Mouse (Mus musculus) erythroblast, adult 5-6 weeks (primary cell): ENCODE results near the gene Hist1h1b. TPM values are rescaled to one million over a fixed set of nuclear protein-coding genes. Genes with fewer than 3 reads are reported as not detected.

Experiments used
- ATAC-seq: replicated peaks from 2 replicates; pipeline ENCODE4 v1.8.0; 2016; ENCODE audit warnings: moderate number of reproducible peaks, mild to moderate bottlenecking, moderate TSS enrichment, inconsistent platforms; ENCODE audit not compliant: poor library complexity, low FRiP score, severe bottlenecking
- total RNA-seq, 2 experiments: library from RNA; stranded (forward) in 1 of 2; stranded (reverse) in 1 of 2; fragments of 150-400 nt in 1 of 2; fragments of 200-764, 138-1000 nt in 1 of 2; gene quantifications; 2 replicates each; pipeline versions ENCODE4 v1.2.3 to v1.2.4; 2015 to 2017; ENCODE audit warnings: low replicate concordance in 2 of 2

Gene Hist1h1b
- total RNA-seq (2015; ENCODE audit: low replicate concordance) (491 and 530 TPM in 2 replicates), total RNA-seq (2017; ENCODE audit: low replicate concordance) (1,333 and 2,653 TPM in 2 replicates)

DNA sequence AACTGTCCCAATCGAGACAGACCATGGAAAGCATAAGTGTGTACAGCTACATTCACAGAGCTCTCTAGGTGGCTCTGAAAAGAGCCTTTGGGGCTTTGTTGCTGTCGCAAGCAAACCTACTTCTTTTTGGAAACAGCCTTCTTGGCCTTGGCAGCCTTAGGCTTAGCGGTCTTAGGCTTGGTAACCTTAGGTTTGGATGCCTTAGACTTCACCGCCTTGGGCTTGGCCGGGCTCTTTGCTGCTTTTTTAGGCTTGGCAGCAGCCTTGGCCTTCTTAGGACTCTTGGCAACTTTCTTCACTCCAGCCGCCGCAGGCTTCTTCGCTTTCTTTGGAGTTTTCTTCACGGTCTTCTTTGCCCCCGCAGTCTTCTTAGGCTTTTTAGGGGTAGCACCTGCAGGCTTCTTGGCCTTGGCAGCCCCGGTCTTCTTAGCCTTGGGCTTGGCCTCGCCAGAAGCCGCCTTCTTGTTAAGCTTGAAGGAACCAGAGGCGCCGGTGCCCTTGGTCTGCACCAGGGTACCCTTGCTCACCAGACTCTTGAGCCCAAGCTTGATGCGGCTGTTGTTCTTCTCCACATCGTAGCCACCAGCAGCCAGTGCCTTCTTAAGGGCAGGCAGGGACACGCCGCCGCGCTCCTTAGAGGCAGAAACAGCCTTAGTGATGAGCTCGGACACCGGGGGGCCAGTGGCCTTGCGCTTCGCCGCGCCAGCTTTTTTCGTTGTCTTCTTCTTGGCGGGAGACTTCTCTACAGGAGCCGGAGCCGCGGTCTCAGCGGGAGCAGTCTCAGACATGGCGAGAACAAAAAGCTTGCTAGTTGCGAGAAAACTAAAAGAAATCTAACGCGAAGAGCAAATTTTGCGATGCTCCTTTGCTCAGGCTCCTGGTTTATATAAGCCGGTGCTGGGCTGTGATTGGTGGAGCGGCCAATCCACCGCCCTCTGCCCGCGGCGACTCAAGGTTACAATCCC lies at the start of gene Hist1h1b:
Gene Hist1h1b, minus strand, starts transcription at position 859 of the 965 bp plus-strand sequence.
- ATAC-seq, result peak; percentile 47

DNA sequence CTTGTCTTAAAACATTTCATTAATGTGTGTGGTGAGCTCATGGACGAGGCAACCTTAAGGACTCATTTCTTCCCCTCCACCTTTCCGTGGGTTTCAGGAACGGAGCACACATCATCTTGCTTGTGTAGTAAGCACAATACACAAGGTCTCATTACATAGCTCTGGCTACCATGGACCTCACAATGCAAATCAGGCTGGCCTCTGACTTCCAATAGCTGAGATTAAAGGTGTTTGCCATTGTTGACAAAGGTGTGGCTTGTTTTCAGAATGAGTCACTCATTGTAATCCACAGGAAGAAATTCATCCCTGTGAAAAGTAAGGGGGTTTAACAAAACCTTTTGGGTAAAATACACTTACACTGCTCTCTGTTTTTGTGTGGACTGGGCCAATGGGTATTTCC lies 48.1 kb upstream of the Hist1h1b start:
- no peak for ATAC-seq

DNA sequence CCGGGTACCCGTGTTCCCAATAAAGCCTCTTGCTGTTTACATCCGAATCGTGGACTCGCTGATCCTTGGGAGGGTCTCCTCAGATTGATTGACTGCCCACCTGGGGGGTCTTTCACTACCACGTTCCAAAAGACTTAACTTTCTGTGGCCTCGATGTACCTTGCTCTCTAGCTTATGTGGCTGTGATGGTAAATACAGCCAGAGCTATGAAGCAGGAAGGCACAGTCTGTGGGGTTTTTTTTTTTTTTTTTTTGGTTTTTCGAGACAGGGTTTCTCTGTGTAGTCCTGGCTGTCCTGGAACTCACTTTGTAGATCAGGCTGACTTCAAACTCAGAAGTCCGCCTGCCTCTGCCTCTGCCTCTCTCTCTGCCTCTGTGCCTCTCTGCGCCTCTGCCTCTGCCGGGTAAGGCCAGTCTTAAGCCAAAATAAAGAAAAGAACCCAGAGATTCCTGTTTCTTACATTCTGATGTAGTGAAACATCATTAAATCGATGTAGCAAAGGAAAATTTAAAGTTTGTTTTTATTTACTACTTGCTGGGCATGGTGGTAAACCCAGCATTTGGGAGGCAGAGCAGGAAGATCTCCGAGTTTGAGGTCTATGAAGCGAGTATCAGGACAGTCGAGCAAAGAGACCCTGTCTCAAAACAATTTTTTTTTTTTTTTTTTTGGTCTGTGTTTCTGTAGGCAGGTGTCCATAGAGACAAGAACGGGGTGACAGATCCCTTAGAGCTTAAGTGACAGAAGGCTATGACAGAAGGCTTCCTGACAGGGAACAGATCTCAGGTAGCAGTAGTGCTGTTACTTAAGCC lies 39.9 kb upstream of the Hist1h1b start:
- ATAC-seq, result peak; percentile 78

DNA sequence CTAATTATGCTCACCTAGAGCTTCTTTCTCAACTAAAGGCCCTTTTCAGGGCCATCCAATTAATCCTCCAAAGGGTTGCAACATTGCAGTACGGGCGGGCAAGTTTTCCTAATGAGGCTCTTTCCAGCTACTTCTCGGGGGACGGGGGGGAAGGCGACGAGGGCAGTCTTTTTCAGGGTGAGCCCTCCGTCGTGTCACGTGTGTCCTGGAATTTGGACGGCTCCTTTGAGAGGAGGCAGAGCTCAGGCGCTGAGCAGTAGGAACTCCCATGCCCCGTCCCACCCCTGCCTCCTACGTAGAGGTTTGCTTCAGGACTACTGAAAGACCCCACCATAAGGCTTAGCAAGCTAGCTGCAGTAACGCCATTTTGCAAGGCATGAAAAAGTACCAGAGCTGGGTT lies 31.7 kb upstream of the Hist1h1b start:
- ATAC-seq, result peak; percentile 60

DNA sequence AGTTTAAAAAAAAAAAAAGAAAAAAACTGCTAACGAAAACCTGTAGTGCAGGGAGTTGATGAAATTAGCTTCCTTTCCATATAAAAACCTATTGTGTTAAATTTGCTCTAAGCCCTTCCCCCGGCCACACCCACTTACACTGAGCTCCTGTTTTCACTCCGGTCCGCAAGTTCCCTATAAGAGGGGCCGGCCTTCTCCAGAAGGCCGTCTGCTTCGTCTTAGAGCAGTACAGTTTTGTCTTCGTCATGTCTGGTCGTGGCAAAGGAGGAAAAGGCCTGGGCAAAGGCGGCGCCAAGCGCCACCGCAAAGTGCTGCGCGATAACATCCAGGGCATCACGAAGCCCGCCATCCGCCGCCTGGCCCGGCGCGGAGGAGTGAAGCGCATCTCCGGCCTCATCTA lies 31.1 kb upstream of the Hist1h1b start, which contains the start of gene Hist1h4m:
Gene Hist1h4m, plus strand, starts transcription at position 208 of the 400 bp plus-strand sequence.
- ATAC-seq, result peak; percentile 66

DNA sequence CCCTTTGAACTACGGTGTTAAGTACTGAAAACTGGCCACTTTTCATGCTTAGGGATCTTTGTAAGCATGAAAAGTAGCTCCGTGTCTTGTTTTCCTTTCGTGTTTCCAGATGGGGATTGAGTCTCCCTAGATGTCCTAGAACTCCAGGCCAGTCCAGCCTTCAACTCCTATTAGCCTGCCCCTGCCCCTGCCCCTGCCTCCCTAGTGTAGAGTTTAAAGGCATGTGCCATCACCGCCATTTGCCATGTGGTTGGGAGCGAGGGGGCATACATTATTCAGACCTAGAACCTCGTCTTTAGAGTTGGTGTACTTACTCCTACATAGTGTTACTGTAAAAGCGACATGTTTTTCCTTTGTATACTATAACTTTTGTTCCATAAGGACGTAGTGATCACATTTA lies 30.6 kb upstream of the Hist1h1b start:
- ATAC-seq, result peak; percentile 49

DNA sequence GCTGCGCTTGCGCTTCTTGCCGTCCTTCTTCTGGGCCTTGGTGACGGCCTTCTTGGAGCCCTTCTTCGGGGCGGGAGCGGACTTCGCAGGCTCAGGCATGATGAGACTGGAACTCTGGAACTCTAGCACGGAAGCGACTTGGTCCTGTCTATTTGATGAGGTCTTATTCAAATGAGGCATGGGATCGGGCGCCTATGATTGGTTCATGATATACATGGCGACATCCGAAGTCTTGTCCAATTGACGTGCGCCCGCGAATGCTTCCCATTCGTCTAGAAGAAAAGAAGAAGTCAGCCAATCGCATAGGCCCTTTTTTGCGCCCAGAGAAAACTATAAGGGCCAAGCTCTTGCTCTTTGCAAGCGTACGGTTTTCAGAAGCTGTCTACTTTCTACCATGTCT lies 29.6 kb upstream of the Hist1h1b start, which contains the start of the genes Hist1h2bq and Hist1h2ao:
Gene Hist1h2bq, minus strand, starts transcription at position 125 of the 400 bp plus-strand sequence.
Gene Hist1h2ao, plus strand, starts transcription at position 393 of the 400 bp plus-strand sequence.
- ATAC-seq, result peak; percentile 88

DNA sequence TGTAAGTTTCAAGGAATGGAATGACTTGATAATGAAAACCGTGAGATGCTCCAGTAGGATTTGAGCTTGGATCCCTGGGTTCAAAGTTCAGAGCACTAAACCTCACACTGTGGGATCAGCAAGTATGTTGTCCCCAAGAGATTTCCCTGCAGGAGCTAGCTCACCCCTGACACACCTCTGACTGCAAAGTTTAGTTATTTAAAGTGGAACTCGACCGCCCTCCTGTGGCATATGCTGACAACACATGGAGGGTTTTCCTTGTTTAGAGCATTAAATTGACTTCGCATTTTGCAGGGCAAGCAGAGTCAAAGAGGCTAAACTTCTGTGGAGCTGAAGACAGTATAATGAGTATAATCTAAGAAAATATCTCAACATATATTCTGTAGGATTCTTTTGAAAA lies 22.6 kb upstream of the Hist1h1b start:
- peak; percentile 87 for ATAC-seq

DNA sequence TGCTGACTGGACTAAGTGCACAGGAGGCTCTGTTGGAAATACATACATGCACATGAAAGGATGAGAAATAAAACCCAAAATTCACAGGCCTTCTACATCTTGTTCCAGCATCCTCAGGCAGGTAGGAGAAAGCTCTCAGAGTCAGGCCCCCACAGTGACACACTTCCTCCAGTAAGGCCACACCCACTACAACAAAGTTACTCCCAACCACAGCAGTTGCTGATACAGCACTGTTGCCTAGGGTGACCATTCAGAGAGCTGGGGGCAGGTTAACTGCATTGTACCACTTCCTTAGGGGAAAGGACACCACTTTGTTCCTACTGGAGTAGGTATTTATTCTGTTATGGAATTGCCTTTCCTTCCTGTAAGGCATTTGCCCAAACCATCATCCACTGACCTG lies 16.7 kb upstream of the Hist1h1b start:
- ATAC-seq, result peak; percentile 84

DNA sequence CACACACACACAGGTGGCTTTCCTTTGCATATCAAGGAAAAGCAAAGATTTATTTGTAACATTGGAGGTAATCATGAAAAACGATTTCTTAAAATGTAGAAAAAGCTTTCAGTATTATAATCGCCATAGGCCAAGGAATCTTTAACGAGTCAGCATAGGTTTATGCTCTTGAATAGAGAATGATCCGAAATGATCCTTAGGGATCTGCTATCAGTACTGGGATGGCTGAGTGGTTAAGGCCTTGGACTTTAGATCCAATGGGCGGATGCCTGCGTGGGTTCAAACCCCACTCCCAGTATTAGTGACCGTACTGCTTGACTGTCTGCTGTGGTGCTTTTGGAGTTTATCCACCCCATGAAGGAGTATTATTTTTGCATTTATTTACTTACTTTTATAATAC lies 15.2 kb upstream of the Hist1h1b start:
- no peak for ATAC-seq

DNA sequence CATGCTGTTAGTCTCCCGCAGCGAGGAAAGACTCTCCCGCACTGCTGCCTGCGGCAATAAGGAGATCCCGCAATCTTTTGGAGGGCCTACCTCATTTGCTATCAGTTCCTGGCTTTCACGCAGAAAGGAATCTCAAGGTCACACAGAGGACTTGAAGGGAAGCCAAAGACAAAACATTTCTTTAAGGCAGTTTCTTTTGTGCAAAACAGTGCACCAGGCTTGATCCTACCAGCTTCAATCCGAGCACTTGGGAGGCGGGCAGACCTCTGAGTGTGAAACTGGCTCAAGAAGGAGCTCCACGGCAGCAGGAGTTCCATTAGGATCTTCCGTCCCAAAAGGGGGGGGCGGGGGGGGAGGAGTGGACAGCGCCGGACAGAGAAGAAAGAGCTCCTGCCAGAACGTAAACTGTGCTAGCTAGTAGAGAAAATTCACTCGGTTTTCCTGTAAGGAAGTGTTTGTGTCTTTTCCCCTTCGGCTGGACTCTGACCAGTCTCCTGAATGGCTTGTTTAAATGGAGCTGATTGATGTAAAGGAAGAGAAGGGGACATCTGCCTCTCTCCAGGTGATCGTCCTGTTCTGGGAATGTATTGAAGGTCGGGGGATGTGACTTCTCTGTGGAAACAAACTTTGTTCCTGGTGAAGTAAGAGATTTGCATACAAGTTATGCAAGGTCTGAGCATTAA lies 10.3 kb upstream of the Hist1h1b start:
- ATAC-seq, result no peak

DNA sequence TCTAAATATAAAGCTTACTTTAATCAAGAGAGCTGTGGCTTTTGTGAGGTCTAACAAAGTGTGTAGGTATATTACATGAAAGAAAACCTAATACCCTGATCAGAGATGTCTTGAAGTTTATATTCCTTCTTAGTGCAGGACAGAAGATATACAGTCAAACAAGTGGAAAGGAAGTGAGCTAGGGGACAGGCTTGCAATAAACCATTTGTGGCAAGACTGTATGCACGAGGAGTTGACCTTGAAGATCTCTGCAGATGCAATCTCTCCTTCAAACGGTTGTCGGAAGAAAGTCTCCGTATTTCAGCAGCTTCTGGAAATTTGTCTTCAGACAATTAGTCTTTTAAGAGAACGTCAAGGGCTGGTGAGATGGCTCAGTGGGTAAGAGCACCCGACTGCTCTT lies 9.5 kb upstream of the Hist1h1b start:
- ATAC-seq, result no peak

DNA sequence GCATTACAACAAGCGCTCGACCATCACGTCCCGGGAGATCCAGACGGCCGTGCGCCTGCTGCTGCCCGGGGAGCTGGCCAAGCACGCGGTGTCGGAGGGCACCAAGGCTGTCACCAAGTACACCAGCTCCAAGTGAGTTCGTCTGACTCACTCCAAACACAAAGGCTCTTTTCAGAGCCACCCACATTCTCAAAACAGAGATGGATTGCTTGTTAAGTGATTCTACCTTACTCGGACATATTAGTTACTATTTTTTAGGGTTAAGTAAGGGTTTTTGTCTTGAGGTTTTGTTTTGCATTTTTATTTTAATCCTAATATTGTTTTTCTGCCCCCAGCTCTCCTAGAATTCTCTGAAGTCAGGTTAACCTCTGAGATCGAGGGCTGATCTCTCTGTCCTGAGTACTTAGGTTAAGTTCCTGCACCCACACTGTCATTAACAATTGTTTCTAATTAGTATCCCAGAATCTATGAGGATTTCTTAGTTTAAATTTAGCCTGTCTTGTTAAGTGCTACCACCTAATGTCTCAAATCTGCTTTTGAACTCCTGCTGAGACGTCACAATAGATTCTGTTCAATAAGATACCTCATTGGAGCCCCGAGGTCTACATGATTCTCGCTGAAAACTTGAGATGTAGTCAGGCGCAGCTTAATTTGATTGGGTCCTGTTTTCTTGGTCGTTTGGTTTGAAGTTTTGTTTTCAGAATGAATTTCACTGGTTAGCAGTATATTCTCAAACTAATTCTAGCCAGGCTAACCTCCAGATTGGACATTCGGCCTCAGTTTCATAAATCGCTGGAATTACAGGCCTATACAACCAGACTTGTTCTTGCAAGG lies 7.6 kb upstream of the Hist1h1b start:
- no peak for ATAC-seq

DNA sequence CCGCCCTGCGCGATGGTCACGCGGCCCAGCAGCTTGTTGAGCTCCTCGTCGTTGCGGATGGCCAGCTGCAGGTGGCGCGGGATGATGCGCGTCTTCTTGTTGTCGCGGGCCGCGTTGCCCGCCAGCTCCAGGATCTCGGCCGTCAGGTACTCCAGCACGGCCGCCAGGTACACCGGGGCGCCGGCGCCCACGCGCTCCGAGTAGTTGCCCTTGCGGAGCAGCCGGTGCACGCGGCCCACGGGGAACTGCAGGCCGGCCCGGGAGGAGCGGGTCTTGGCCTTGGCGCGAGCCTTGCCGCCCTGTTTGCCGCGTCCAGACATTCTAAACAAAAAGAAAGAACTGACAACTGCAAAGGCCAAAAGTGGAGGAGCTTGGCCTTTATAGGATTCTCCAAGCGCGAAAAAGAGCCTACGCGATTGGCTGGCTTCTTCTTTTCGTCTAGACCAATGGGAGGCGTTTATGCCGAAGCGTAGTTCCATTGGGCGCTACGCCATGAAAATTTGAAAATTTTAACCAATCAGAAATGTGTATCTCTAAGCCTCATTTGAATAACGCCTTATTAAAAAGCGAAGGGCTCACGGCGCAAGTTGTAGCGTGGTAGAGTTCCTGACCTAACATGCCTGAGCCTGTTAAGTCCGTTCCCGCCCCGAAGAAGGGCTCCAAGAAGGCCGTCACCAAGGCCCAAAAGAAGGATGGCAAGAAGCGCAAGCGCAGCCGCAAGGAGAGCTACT lies 6.6 kb upstream of the Hist1h1b start, which contains the start of the genes Hist1h2an and Hist1h2bp:
Gene Hist1h2an, minus strand, starts transcription at position 320 of the 731 bp plus-strand sequence.
Gene Hist1h2bp, plus strand, starts transcription at position 563 of the 731 bp plus-strand sequence.
- peak; percentile 78 for ATAC-seq

DNA sequence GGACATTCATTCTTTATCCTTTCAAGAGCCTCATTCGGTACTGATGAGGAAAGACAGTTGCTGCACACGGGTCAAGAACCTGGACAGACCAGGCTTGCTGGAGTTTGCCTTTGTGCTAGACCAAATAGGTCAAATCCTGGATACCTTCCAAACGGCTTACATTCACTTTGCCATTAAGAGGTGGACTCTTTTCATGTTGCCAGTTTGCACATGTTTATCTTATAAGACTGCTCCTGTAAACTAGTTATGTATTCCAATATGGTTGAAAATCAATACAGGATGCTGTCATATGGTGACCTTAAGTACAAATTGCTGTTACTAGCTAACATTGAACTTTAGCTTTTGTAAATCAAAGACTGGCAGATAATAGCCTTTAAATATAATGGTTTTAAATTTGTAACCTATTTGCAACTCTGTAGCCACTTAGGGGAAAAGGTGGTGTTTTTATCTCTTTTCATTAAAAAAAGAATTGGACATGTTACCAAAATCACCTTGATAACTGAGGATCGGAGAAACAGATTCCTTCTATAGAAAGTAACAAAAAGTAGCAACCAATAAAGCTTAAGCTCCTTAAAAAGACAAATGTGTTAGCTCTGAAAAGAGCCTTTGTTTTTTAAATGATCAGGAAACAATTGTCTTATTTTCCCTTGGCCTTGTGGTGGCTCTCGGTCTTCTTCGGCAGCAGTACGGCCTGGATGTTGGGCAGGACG lies 5.9 kb upstream of the Hist1h1b start:
- ATAC-seq, result peak; percentile 13

DNA sequence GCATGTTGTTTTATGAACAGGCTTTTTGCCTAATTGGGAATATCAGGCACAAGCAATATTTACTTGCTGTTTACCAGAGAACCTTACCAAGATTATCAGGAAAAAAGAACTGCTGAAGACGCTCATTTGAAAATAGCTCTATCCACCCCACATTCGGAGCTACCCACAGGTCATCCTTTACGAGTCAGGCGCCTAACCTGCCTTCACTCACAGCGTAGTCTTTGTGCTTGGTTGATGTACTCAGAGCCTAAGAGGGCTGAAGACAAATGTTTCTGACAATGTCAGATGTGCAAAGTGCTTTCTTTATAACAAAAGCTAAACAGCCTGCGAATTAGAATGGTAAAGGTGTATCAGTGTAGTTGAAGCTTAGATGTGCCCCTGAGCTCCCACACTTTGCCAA lies 3.9 kb upstream of the Hist1h1b start:
- no peak for ATAC-seq

DNA sequence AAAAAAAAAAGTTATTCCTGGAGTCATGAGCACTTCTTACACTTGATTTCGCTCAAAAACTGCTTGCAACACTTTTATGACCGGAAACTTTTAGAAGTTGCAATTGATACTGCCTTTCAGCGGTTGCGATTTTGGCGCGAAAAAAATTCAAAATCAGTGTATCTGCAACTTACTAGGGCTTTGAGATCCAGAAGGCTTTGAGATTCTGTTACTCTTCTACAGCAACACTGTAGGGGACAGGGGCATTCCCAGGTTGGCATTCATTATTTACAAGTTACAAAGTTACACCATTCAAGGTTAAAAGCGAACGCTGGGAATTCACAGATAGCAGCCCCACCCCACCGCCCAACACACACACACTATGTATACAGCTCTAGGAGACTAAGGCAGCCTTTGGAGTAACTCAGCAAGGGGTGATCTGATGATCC lies 3.3 kb upstream of the Hist1h1b start:
- ATAC-seq, result no peak
